Comparison of ENCODE assay signal across 33 mouse cellular contexts in genomic region chr17:91657449-91657848, GRCm38 (mm10).
DNase-seq lines count a peak whose midpoint lies in the region; ATAC-seq and TF ChIP-seq lines count a peak whose summit lies in the region.
"Had no signal": no experiment of that assay in that cellular context is flagged by ENCODE, and none has a peak within 500 bp of the region (broad histone marks: within the 10 kb centered on the region; RNA-seq: fewer than 3 reads in every experiment).

No protein-coding gene starts in this region.

- no peak overlapping the region for H3K9ac ChIP-seq in hindbrain, embryonic 14.5 days
- no peak overlapping the region for H3K9ac ChIP-seq in hindbrain, embryonic 11.5 days (ENCODE audit: low read depth, low read length)
- H3K9ac ChIP-seq in forebrain, embryonic 15.5 days (replicated peaks): no peak overlapping the region
- H3K9ac ChIP-seq in midbrain, embryonic 14.5 days (replicated peaks; ENCODE audit: low read length): no peak overlapping the region
- H3K9ac ChIP-seq: embryonic facial prominence, embryonic 13.5 days; intestine, embryonic 15.5 days; liver, embryonic 14.5 days; neural tube, embryonic 12.5 days; stomach, embryonic 15.5 days had no signal

- ATAC-seq in hindbrain, embryonic 14.5 days (ENCODE audit: low FRiP score): no peak
- no peak for ATAC-seq in hindbrain, embryonic 11.5 days (ENCODE audit: low FRiP score)
- ATAC-seq in forebrain, embryonic 15.5 days (replicated peaks): peak; percentile 71
- no peak for ATAC-seq in midbrain, embryonic 14.5 days (ENCODE audit: low FRiP score, low TSS enrichment)
- ATAC-seq in frontal cortex, adult (ENCODE audit: low TSS enrichment): no peak
- ATAC-seq: hindbrain, embryonic 16.5 days; intestine, embryonic 15.5 days; Patski had no signal

- H3K27me3 ChIP-seq in hindbrain, embryonic 14.5 days (ENCODE audit: control insufficient read depth, insufficient read depth, low read length): no peaks in the 10 kb centered on the region
- no peaks in the 10 kb centered on the region for H3K27me3 ChIP-seq in hindbrain, embryonic 11.5 days (ENCODE audit: control insufficient read depth, insufficient read depth, low read length)
- no peaks in the 10 kb centered on the region for H3K27me3 ChIP-seq in forebrain, embryonic 15.5 days
- H3K27me3 ChIP-seq in midbrain, embryonic 14.5 days (ENCODE audit: control insufficient read depth, insufficient read depth, low read length): no peaks in the 10 kb centered on the region
- H3K27me3 ChIP-seq in kidney, adult 2 months (replicated peaks; ENCODE audit: control insufficient read depth, insufficient read depth, low read length): no peaks in the 10 kb centered on the region
- no peaks in the 10 kb centered on the region for H3K27me3 ChIP-seq in thymus, adult 2 months (ENCODE audit: control insufficient read depth, insufficient read depth, low read length)
- H3K27me3 ChIP-seq: embryonic facial prominence, embryonic 13.5 days; intestine, embryonic 15.5 days; neural tube, embryonic 12.5 days; Patski; stomach, embryonic 15.5 days had no signal

- no peak for TF ChIP-seq POLR2A in brain, embryonic 14.5 days (IDR thresholded peaks at IDR 0.05; ENCODE audit: borderline replicate concordance, extremely low read depth, insufficient read depth, insufficient read length, poor library complexity, severe bottlenecking)
- no peak for TF ChIP-seq POLR2A in kidney, adult 2 months (IDR thresholded peaks at IDR 0.05; ENCODE audit: low read depth, low read length)
- no peak for TF ChIP-seq POLR2A in thymus, adult 2 months (IDR thresholded peaks at IDR 0.05; ENCODE audit: control insufficient read depth, extremely low read depth, insufficient read depth, low read length, poor library complexity)

- no peak overlapping the region for H3K4me2 ChIP-seq in hindbrain, embryonic 14.5 days (replicated peaks)
- no peak overlapping the region for H3K4me2 ChIP-seq in hindbrain, embryonic 11.5 days (replicated peaks; ENCODE audit: low read depth, low read length)
- no peak overlapping the region for H3K4me2 ChIP-seq in forebrain, embryonic 15.5 days (replicated peaks)
- H3K4me2 ChIP-seq in midbrain, embryonic 14.5 days (ENCODE audit: low read length): no peak overlapping the region
- H3K4me2 ChIP-seq: embryonic facial prominence, embryonic 13.5 days; heart, embryonic 11.5 days; intestine, embryonic 15.5 days; neural tube, embryonic 12.5 days; stomach, embryonic 15.5 days had no signal

- no peak overlapping the region for H3K27ac ChIP-seq in hindbrain, embryonic 14.5 days
- no peak overlapping the region for H3K27ac ChIP-seq in hindbrain, embryonic 11.5 days (ENCODE audit: low read depth, low read length)
- H3K27ac ChIP-seq in forebrain, embryonic 15.5 days (replicated peaks): no peak overlapping the region
- no peak overlapping the region for H3K27ac ChIP-seq in midbrain, embryonic 14.5 days (replicated peaks; ENCODE audit: low read depth, low read length)
- H3K27ac ChIP-seq in kidney, adult 2 months (ENCODE audit: insufficient read depth, low read depth, low read length): no peak overlapping the region
- H3K27ac ChIP-seq in thymus, adult 2 months (ENCODE audit: control insufficient read depth, insufficient read depth, low read length): no peak overlapping the region
- H3K27ac ChIP-seq: embryonic facial prominence, embryonic 13.5 days; intestine, embryonic 15.5 days; liver, embryonic 14.5 days; macrophage; neural tube, embryonic 12.5 days; stomach, embryonic 15.5 days had no signal

- TF ChIP-seq CTCF in brain, embryonic 14.5 days (IDR thresholded peaks at IDR 0.05; ENCODE audit: borderline replicate concordance, extremely low read depth, insufficient read depth, insufficient read length): no peak
- no peak for TF ChIP-seq CTCF in kidney, adult 2 months (conservative IDR thresholded peaks at IDR 0.05; ENCODE audit: insufficient read depth, insufficient read length, low read depth, low read length)
- no peak for TF ChIP-seq CTCF in thymus, adult 2 months (IDR thresholded peaks at IDR 0.05; ENCODE audit: borderline replicate concordance, control insufficient read depth, extremely low read depth, insufficient read depth, low read length, poor library complexity)

- H3K9me3 ChIP-seq in hindbrain, embryonic 14.5 days (ENCODE audit: control insufficient read depth, low read length): no peaks in the 10 kb centered on the region
- no peaks in the 10 kb centered on the region for H3K9me3 ChIP-seq in hindbrain, embryonic 11.5 days (ENCODE audit: control insufficient read depth, low read length)
- no peaks in the 10 kb centered on the region for H3K9me3 ChIP-seq in forebrain, embryonic 15.5 days
- H3K9me3 ChIP-seq in midbrain, embryonic 14.5 days (ENCODE audit: control insufficient read depth, low read length): no peaks in the 10 kb centered on the region
- H3K9me3 ChIP-seq: embryonic facial prominence, embryonic 13.5 days; intestine, embryonic 15.5 days; neural tube, embryonic 12.5 days; stomach, embryonic 15.5 days had no signal

- peak; percentile 26 for DNase-seq in hindbrain, embryonic 14.5 days (ENCODE audit: low spot score)
- DNase-seq in hindbrain, embryonic 11.5 days (ENCODE audit: low spot score): no peak
- peak; percentile 68 for DNase-seq in brain, embryonic 14.5 days (ENCODE audit: low read depth)
- peak; percentile 27 for DNase-seq in midbrain, embryonic 14.5 days
- no peak for DNase-seq in kidney, adult 2 months
- no peak for DNase-seq in thymus, adult 2 months
- DNase-seq: adrenal gland, postnatal 10 days; cerebellum, adult 11-12 months; cerebellum, adult 9-11 months; embryo, embryonic 11 days; gastrocnemius, postnatal 25 days; heart, adult 11 months; heart, postnatal 4 days; kidney, adult 9 months; kidney, postnatal 10 days; liver; lung, adult 2 months; lung, postnatal 10 days; right cerebral cortex, postnatal 14 days; thymus, postnatal 4 days had no signal

- H3K4me1 ChIP-seq in hindbrain, embryonic 14.5 days (replicated peaks; ENCODE audit: control insufficient read depth, insufficient read depth, low read length): no peaks in the 10 kb centered on the region
- no peaks in the 10 kb centered on the region for H3K4me1 ChIP-seq in hindbrain, embryonic 11.5 days (replicated peaks; ENCODE audit: control insufficient read depth, insufficient read depth, low read length)
- no peaks in the 10 kb centered on the region for H3K4me1 ChIP-seq in forebrain, embryonic 15.5 days
- no peaks in the 10 kb centered on the region for H3K4me1 ChIP-seq in midbrain, embryonic 14.5 days (ENCODE audit: control insufficient read depth, insufficient read depth, low read length)
- H3K4me1 ChIP-seq in kidney, adult 2 months (ENCODE audit: control insufficient read depth, insufficient read depth, low read length): no peaks in the 10 kb centered on the region
- no peaks in the 10 kb centered on the region for H3K4me1 ChIP-seq in thymus, adult 2 months (replicated peaks; ENCODE audit: control insufficient read depth, insufficient read depth, low read length)
- H3K4me1 ChIP-seq: embryonic facial prominence, embryonic 13.5 days; intestine, embryonic 15.5 days; neural tube, embryonic 12.5 days; stomach, embryonic 15.5 days had no signal

- H3K4me3 ChIP-seq in hindbrain, embryonic 14.5 days (replicated peaks; ENCODE audit: low read length): no peak overlapping the region
- H3K4me3 ChIP-seq in hindbrain, embryonic 11.5 days (ENCODE audit: low read depth, low read length): no peak overlapping the region
- no peak overlapping the region for H3K4me3 ChIP-seq in forebrain, embryonic 15.5 days
- H3K4me3 ChIP-seq in midbrain, embryonic 14.5 days (replicated peaks; ENCODE audit: low read depth, low read length): no peak overlapping the region
- H3K4me3 ChIP-seq in kidney, adult 2 months (ENCODE audit: insufficient read depth, low read depth, low read length): no peak overlapping the region
- H3K4me3 ChIP-seq in thymus, adult 2 months (ENCODE audit: control insufficient read depth, insufficient read depth, low read length): no peak overlapping the region
- H3K4me3 ChIP-seq: embryonic facial prominence, embryonic 13.5 days; erythroblast, embryonic 14.5 days; intestine, embryonic 15.5 days; myocyte; neural tube, embryonic 12.5 days; stomach, embryonic 15.5 days had no signal

- no peaks in the 10 kb centered on the region for H3K36me3 ChIP-seq in hindbrain, embryonic 14.5 days (replicated peaks; ENCODE audit: control insufficient read depth, insufficient read depth)
- no peaks in the 10 kb centered on the region for H3K36me3 ChIP-seq in hindbrain, embryonic 11.5 days (ENCODE audit: control insufficient read depth, insufficient read depth, low read length)
- H3K36me3 ChIP-seq in forebrain, embryonic 15.5 days: no peaks in the 10 kb centered on the region
- no peaks in the 10 kb centered on the region for H3K36me3 ChIP-seq in midbrain, embryonic 14.5 days (ENCODE audit: control insufficient read depth, insufficient read depth, low read length)
- H3K36me3 ChIP-seq in kidney, adult 2 months (ENCODE audit: control insufficient read depth, insufficient read depth, low read length): no peaks in the 10 kb centered on the region
- no peaks in the 10 kb centered on the region for H3K36me3 ChIP-seq in thymus, adult 2 months (ENCODE audit: control insufficient read depth, insufficient read depth, low read length)
- H3K36me3 ChIP-seq: embryonic facial prominence, embryonic 13.5 days; intestine, embryonic 15.5 days; neural tube, embryonic 12.5 days; stomach, embryonic 15.5 days had no signal

Comparison
In these comparisons a context has a peak if more than half of its experiments do, and no peak if none do; other contexts are left out.
1. DNase-seq: peak in hindbrain, embryonic 14.5 days (single experiment), brain, embryonic 14.5 days (single experiment) and midbrain, embryonic 14.5 days (single experiment); none in hindbrain, embryonic 11.5 days (single experiment), kidney, adult 2 months (single experiment) and thymus, adult 2 months (single experiment).